Mouse (Mus musculus): ENCODE data around the gene Adamtsl1. TPM values are rescaled to one million over a fixed set of nuclear protein-coding genes. Genes with fewer than 3 reads are reported as not detected.

The Adamtsl1 gene
- total RNA-seq, 1 experiment, result 6.3 TPM

DNA sequence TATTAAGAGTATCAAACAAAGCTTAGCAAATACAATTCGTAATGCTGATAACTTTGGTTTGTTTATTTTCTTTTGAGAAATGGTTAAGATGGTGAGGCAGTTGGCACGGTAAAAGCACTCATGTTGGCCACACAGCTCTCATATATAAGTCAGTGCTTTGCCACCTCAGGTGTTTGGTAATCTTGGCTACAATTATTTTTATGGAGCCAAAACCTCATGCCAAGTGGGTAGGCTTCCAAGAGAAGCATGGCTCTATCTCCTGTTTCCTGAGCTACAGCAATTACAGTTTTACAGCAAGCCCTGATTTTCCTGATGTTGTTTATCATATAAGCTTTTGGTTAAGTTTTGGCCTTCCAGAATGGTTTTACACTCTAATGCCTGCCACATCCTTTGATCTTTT is 795.2 kb downstream of the Adamtsl1 start:
- in situ Hi-C loops (cut with MboI; ENCODE audit: low sequenced_read_pairs in 2 of 2, unreplicated experiment in 2 of 2), result no loop called here
- H3K9me3 ChIP-seq (ENCODE audit: control insufficient read depth, insufficient read depth, low read depth, low read length), result no peaks in the 10 kb centered on the region
- no peaks in the 10 kb centered on the region for H3K36me3 ChIP-seq (ENCODE audit: control insufficient read depth, insufficient read depth, low read length, poor library complexity, severe bottlenecking)
- DNase-seq (ENCODE audit: low read depth, low spot score), result no peak
- no peak overlapping the region for H3K4me3 ChIP-seq (ENCODE audit: insufficient read depth in 1 of 2, low read depth in 1 of 2, low read length in 2 of 2, poor library complexity in 1 of 2, severe bottlenecking in 1 of 2)
- H3K27ac ChIP-seq (ENCODE audit: insufficient read depth, low read depth, low read length, poor library complexity, severe bottlenecking), result no peak overlapping the region
- no peaks in the 10 kb centered on the region for H3K4me1 ChIP-seq (ENCODE audit: control insufficient read depth in 2 of 2, insufficient read depth in 2 of 2, low read length in 2 of 2, poor library complexity in 1 of 2)
- no peak for TF ChIP-seq MAFK (IDR thresholded peaks at IDR 0.05; ENCODE audit: insufficient read depth, low read depth, low read length)
- TF ChIP-seq ZNF384 (IDR thresholded peaks at IDR 0.05; ENCODE audit: low read depth, low read length), result no peak
- TF ChIP-seq CHD2 (IDR thresholded peaks at IDR 0.05; ENCODE audit: low read depth, low read length), result no peak
- TF ChIP-seq HCFC1 (IDR thresholded peaks at IDR 0.05; ENCODE audit: borderline replicate concordance, insufficient read depth, low read length), result no peak
- TF ChIP-seq ZC3H11A (IDR thresholded peaks at IDR 0.05; ENCODE audit: borderline replicate concordance, low read depth, low read length), result no peak
- no peak overlapping the region for H3K9ac ChIP-seq (ENCODE audit: insufficient read depth, low read depth, low read length, poor library complexity, severe bottlenecking)

- in situ Hi-C loops (cut with MboI; ENCODE audit: low sequenced_read_pairs in 2 of 2, unreplicated experiment in 2 of 2), result no loop called here
These were observed 797.1 kb downstream of the Adamtsl1 start for GRCm38 (mm10) chr4:86310806-86311730.

DNA sequence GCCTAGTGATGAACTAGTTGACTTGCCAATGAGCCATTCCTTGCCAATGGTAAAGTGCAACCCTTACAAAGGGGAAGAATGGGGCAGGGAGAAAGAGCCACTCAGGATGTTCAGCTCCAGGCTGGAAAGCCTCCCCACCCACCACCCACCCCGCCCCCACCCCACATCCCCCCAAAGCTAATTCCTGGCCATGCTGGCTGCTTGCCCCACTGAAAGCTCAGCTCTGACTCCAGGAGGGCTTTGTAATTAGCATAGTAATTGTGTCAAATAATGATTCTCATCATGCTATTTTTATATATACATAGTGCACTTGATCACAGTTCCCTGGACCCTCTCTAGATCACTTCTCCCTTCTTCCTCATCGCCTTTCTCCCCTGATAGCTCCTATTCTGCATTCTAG is 798.4 kb downstream of the Adamtsl1 start:
- H3K4me1 ChIP-seq (ENCODE audit: control insufficient read depth in 2 of 2, insufficient read depth in 2 of 2, low read length in 2 of 2, poor library complexity in 1 of 2), result no peaks in the 10 kb centered on the region
- H3K9ac ChIP-seq (ENCODE audit: insufficient read depth, low read depth, low read length, poor library complexity, severe bottlenecking), result no peak overlapping the region
- TF ChIP-seq HCFC1 (IDR thresholded peaks at IDR 0.05; ENCODE audit: borderline replicate concordance, insufficient read depth, low read length) (no peak), MAFK (IDR thresholded peaks at IDR 0.05; ENCODE audit: insufficient read depth, low read depth, low read length) (no peak), CHD2 (IDR thresholded peaks at IDR 0.05; ENCODE audit: low read depth, low read length) (no peak), ZNF384 (IDR thresholded peaks at IDR 0.05; ENCODE audit: low read depth, low read length) (no peak), ZC3H11A (IDR thresholded peaks at IDR 0.05; ENCODE audit: borderline replicate concordance, low read depth, low read length) (no peak)
- H3K4me3 ChIP-seq (ENCODE audit: insufficient read depth in 1 of 2, low read depth in 1 of 2, low read length in 2 of 2, poor library complexity in 1 of 2, severe bottlenecking in 1 of 2), result no peak overlapping the region
- H3K9me3 ChIP-seq (ENCODE audit: control insufficient read depth, insufficient read depth, low read depth, low read length), result no peaks in the 10 kb centered on the region
- H3K36me3 ChIP-seq (ENCODE audit: control insufficient read depth, insufficient read depth, low read length, poor library complexity, severe bottlenecking), result no peaks in the 10 kb centered on the region
- no peak for DNase-seq (ENCODE audit: low read depth, low spot score)
- H3K27ac ChIP-seq (ENCODE audit: insufficient read depth, low read depth, low read length, poor library complexity, severe bottlenecking), result no peak overlapping the region
- in situ Hi-C loops (cut with MboI; ENCODE audit: low sequenced_read_pairs in 2 of 2, unreplicated experiment in 2 of 2), result no loop called here

More at GRCm38 (mm10) chr4:86310806-86311730, 797.1 kb downstream of the Adamtsl1 start:
- no peak overlapping the region for H3K9ac ChIP-seq (ENCODE audit: insufficient read depth, low read depth, low read length, poor library complexity, severe bottlenecking)
- H3K4me1 ChIP-seq (ENCODE audit: control insufficient read depth in 2 of 2, insufficient read depth in 2 of 2, low read length in 2 of 2, poor library complexity in 1 of 2), result no peaks in the 10 kb centered on the region
- no peaks in the 10 kb centered on the region for H3K36me3 ChIP-seq (ENCODE audit: control insufficient read depth, insufficient read depth, low read length, poor library complexity, severe bottlenecking)
- H3K4me3 ChIP-seq (ENCODE audit: insufficient read depth in 1 of 2, low read depth in 1 of 2, low read length in 2 of 2, poor library complexity in 1 of 2, severe bottlenecking in 1 of 2), result no peak overlapping the region
- no peak overlapping the region for H3K27ac ChIP-seq (ENCODE audit: insufficient read depth, low read depth, low read length, poor library complexity, severe bottlenecking)
- TF ChIP-seq ZC3H11A (IDR thresholded peaks at IDR 0.05; ENCODE audit: borderline replicate concordance, low read depth, low read length) (no peak), MAFK (IDR thresholded peaks at IDR 0.05; ENCODE audit: insufficient read depth, low read depth, low read length) (no peak), HCFC1 (IDR thresholded peaks at IDR 0.05; ENCODE audit: borderline replicate concordance, insufficient read depth, low read length) (no peak), CHD2 (IDR thresholded peaks at IDR 0.05; ENCODE audit: low read depth, low read length) (no peak), ZNF384 (IDR thresholded peaks at IDR 0.05; ENCODE audit: low read depth, low read length) (no peak)
- DNase-seq (ENCODE audit: low read depth, low spot score), result no peak
- H3K9me3 ChIP-seq (ENCODE audit: control insufficient read depth, insufficient read depth, low read depth, low read length), result no peaks in the 10 kb centered on the region

GRCm38 (mm10) chr4:86314442-86314841 is 800.5 kb downstream of the Adamtsl1 start:
- no peak overlapping the region for H3K4me3 ChIP-seq (ENCODE audit: insufficient read depth in 1 of 2, low read depth in 1 of 2, low read length in 2 of 2, poor library complexity in 1 of 2, severe bottlenecking in 1 of 2)
- in situ Hi-C loops (cut with MboI; ENCODE audit: low sequenced_read_pairs in 2 of 2, unreplicated experiment in 2 of 2), result no loop called here

More at GRCm38 (mm10) chr4:86314442-86314841, 800.5 kb downstream of the Adamtsl1 start:
- H3K36me3 ChIP-seq (ENCODE audit: control insufficient read depth, insufficient read depth, low read length, poor library complexity, severe bottlenecking), result no peaks in the 10 kb centered on the region
- H3K9me3 ChIP-seq (ENCODE audit: control insufficient read depth, insufficient read depth, low read depth, low read length), result no peaks in the 10 kb centered on the region
- no peak for DNase-seq (ENCODE audit: low read depth, low spot score)
- no peaks in the 10 kb centered on the region for H3K4me1 ChIP-seq (ENCODE audit: control insufficient read depth in 2 of 2, insufficient read depth in 2 of 2, low read length in 2 of 2, poor library complexity in 1 of 2)
- TF ChIP-seq CHD2 (IDR thresholded peaks at IDR 0.05; ENCODE audit: low read depth, low read length) (no peak), ZC3H11A (IDR thresholded peaks at IDR 0.05; ENCODE audit: borderline replicate concordance, low read depth, low read length) (no peak), MAFK (IDR thresholded peaks at IDR 0.05; ENCODE audit: insufficient read depth, low read depth, low read length) (no peak), HCFC1 (IDR thresholded peaks at IDR 0.05; ENCODE audit: borderline replicate concordance, insufficient read depth, low read length) (no peak), ZNF384 (IDR thresholded peaks at IDR 0.05; ENCODE audit: low read depth, low read length) (no peak)
- H3K9ac ChIP-seq (ENCODE audit: insufficient read depth, low read depth, low read length, poor library complexity, severe bottlenecking), result no peak overlapping the region
- H3K27ac ChIP-seq (ENCODE audit: insufficient read depth, low read depth, low read length, poor library complexity, severe bottlenecking), result no peak overlapping the region

Measured in ES-E14 (cell line).